Comparison of ENCODE assay signal across 15 mouse cellular contexts in genomic region chr10:75333176-75333776, GRCm38 (mm10). TPM values are rescaled to one million over a fixed set of nuclear protein-coding genes. Genes with fewer than 3 reads are reported as not detected.
DNase-seq lines count a peak whose midpoint lies in the region; ATAC-seq and TF ChIP-seq lines count a peak whose summit lies in the region.
"Had no signal": no experiment of that assay in that cellular context is flagged by ENCODE, and none has a peak within 500 bp of the region (broad histone marks: within the 10 kb centered on the region; RNA-seq: fewer than 3 reads in every experiment).

No protein-coding gene starts in this region.

- H3K4me3 ChIP-seq in testis, adult 2 months (ENCODE audit: control insufficient read depth, low read depth, low read length), result peak overlapping the region; percentile 60
- no peak overlapping the region for H3K4me3 ChIP-seq in hindbrain, postnatal 0 days (ENCODE audit: low read length)
- no peak overlapping the region for H3K4me3 ChIP-seq in embryonic facial prominence, embryonic 10.5 days
- H3K4me3 ChIP-seq: hindbrain, embryonic 15.5 days had no signal

- H3K36me3 ChIP-seq in testis, adult 2 months (ENCODE audit: control insufficient read depth, insufficient read depth, low read length), result no peaks in the 10 kb centered on the region
- H3K36me3 ChIP-seq in hindbrain, postnatal 0 days (ENCODE audit: insufficient read depth, low read length), result no peaks in the 10 kb centered on the region
- H3K36me3 ChIP-seq in embryonic facial prominence, embryonic 10.5 days (replicated peaks), result no peaks in the 10 kb centered on the region
- H3K36me3 ChIP-seq: hindbrain, embryonic 15.5 days had no signal

- no peak for ATAC-seq in hindbrain, postnatal 0 days
- ATAC-seq: forebrain, embryonic 14.5 days; midbrain, embryonic 16.5 days; Patski had no signal

- 93% methylated on average over 23 of the region's 23 CpGs for WGBS in hindbrain, postnatal 0 days
- 92% methylated on average over 23 of the region's 23 CpGs for WGBS in embryonic facial prominence, embryonic 10.5 days

- no peaks in the 10 kb centered on the region for H3K27me3 ChIP-seq in testis, adult 2 months (ENCODE audit: control insufficient read depth, insufficient read depth, low read length)
- no peaks in the 10 kb centered on the region for H3K27me3 ChIP-seq in hindbrain, postnatal 0 days (ENCODE audit: insufficient read depth, low read length)
- H3K27me3 ChIP-seq in embryonic facial prominence, embryonic 10.5 days (replicated peaks; ENCODE audit: low read depth, poor library complexity, severe bottlenecking), result no peaks in the 10 kb centered on the region
- H3K27me3 ChIP-seq: hindbrain, embryonic 15.5 days; Patski had no signal

- no peak overlapping the region for H3K4me2 ChIP-seq in hindbrain, postnatal 0 days (ENCODE audit: low read depth, low read length)
- H3K4me2 ChIP-seq: hindbrain, embryonic 15.5 days had no signal

- TF ChIP-seq CTCF in testis, adult 2 months (IDR thresholded peaks at IDR 0.05; ENCODE audit: control insufficient read depth, insufficient read depth, insufficient replicate concordance, low read depth, low read length), result no peak
- no peak for TF ChIP-seq CTCF in hindbrain, postnatal 0 days (IDR thresholded peaks at IDR 0.05; ENCODE audit: low read depth)

- H3K4me1 ChIP-seq in testis, adult 2 months (ENCODE audit: control insufficient read depth, insufficient read depth, low read length), result peaks cover 12% of the 10 kb centered on the region
- H3K4me1 ChIP-seq in hindbrain, postnatal 0 days (ENCODE audit: insufficient read depth, low read length), result no peaks in the 10 kb centered on the region
- H3K4me1 ChIP-seq in embryonic facial prominence, embryonic 10.5 days, result peaks cover 4% of the 10 kb centered on the region; the same call in 1 of the 2 replicates
- H3K4me1 ChIP-seq: hindbrain, embryonic 15.5 days had no signal

- no peak for TF ChIP-seq POLR2A in testis, adult 2 months (IDR thresholded peaks at IDR 0.05; ENCODE audit: control insufficient read depth, low read depth, low read length)

- H3K27ac ChIP-seq in testis, adult 2 months (ENCODE audit: control insufficient read depth, insufficient read depth, low read depth, low read length), result no peak overlapping the region
- no peak overlapping the region for H3K27ac ChIP-seq in hindbrain, postnatal 0 days
- no peak overlapping the region for H3K27ac ChIP-seq in embryonic facial prominence, embryonic 10.5 days (replicated peaks)
- H3K27ac ChIP-seq: hindbrain, embryonic 15.5 days; liver, embryonic 14.5 days had no signal

- peak; percentile 91 for DNase-seq in heart, adult 11 months
- no peak for DNase-seq in heart, adult 8-10 months (ENCODE audit: low spot score)
- no peak for DNase-seq in testis, postnatal 10 days (ENCODE audit: low spot score)
- DNase-seq in cerebellum, adult 9-10 months, result peak; percentile 33
- no peak for DNase-seq in hindbrain, postnatal 0 days (ENCODE audit: low spot score)
- no peak for DNase-seq in thymus, postnatal 25 days
- DNase-seq in embryonic facial prominence, embryonic 10.5 days (ENCODE audit: low spot score), result no peak
- DNase-seq: kidney, adult 11 months; kidney, postnatal 14 days had no signal

- no peak overlapping the region for H3K9ac ChIP-seq in hindbrain, postnatal 0 days (replicated peaks; ENCODE audit: low read length)
- H3K9ac ChIP-seq: hindbrain, embryonic 15.5 days; liver, embryonic 14.5 days had no signal

- no peaks in the 10 kb centered on the region for H3K9me3 ChIP-seq in hindbrain, postnatal 0 days (ENCODE audit: low read length)
- no peaks in the 10 kb centered on the region for H3K9me3 ChIP-seq in embryonic facial prominence, embryonic 10.5 days
- H3K9me3 ChIP-seq: hindbrain, embryonic 15.5 days had no signal

RNA-seq across cellular contexts. Expression of gene Adora2a, which starts 16.6 kb away (rescaled TPM):
- 1 to 10 TPM; 5.8 to 9.3 (median 7.0) TPM for total RNA-seq in heart, adult 8-10 months (2022)
- 0.28 and 1.2 TPM in 2 replicates for polyA plus RNA-seq in testis, adult 2 months (2012; rRNA removed)
- total RNA-seq in hindbrain, postnatal 0 days (2014; rRNA removed), result 4.7 and 8.5 TPM in 2 replicates
- 1.7 TPM in 2 replicates for polyA plus RNA-seq in hindbrain, postnatal 0 days (2015; fragmentation: Nextera tagmentation; extraction: Ambion mirVana)
- polyA plus RNA-seq in embryonic facial prominence, embryonic 10.5 days (2016; fragmentation: Nextera tagmentation; extraction: Ambion mirVana), result 1.5 and 2.3 TPM in 2 replicates

Comparison
In these comparisons a context has a peak if more than half of its experiments do, and no peak if none do; other contexts are left out.
1. DNase-seq: peak in heart, adult 11 months (single experiment) and cerebellum, adult 9-10 months (single experiment); none in heart, adult 8-10 months (single experiment), testis, postnatal 10 days (single experiment), hindbrain, postnatal 0 days (single experiment), thymus, postnatal 25 days (single experiment) and embryonic facial prominence, embryonic 10.5 days (single experiment).